Mouse (Mus musculus): Measurements from ENCODE around the gene Src. TPM values are rescaled to one million over a fixed set of nuclear protein-coding genes. Genes with fewer than 3 reads are reported as not detected.
A peak's percentile ranks its signal among the peaks of the same experiment; 100 is the strongest.

Gene Src
- polyA plus RNA-seq, 1 experiment from 2014 or later: 11.8 TPM

DNA sequence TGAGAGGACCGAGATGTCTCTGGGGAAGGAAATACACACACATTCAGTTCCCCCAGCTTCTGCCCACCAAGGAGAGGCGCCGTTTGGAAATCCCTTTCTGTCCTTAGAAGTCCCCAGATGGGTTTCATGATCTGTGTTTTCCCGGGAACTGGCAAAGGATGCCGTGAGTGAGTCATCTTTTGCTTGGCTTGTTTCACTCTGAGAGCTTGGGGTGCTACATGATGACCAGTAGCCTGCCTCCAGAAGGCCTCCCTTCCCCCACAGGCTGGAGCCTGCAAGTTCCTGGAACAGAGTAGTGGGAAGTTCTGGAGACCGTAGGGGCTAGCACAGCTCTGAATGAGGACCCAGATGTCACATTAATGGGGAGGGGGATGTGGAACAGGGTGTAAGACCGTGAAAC lies 10.6 kb upstream of the Src start:
- no peaks in the 10 kb centered on the region for H3K4me1 ChIP-seq (ENCODE audit: control insufficient read depth, insufficient read depth, low read length)
- H3K36me3 ChIP-seq (ENCODE audit: control insufficient read depth, insufficient read depth, low read length): no peaks in the 10 kb centered on the region
- H3K9ac ChIP-seq (ENCODE audit: low read depth, low read length): no peak overlapping the region
- 82% methylated on average over 7 of the region's 7 CpGs for WGBS
- no peak for ATAC-seq
- H3K9me3 ChIP-seq (ENCODE audit: control insufficient read depth, low read length): no peaks in the 10 kb centered on the region
- H3K27me3 ChIP-seq (replicated peaks; ENCODE audit: control insufficient read depth, insufficient read depth, low read length): no peaks in the 10 kb centered on the region
- no peak overlapping the region for H3K27ac ChIP-seq (ENCODE audit: low read length)
- H3K4me2 ChIP-seq (ENCODE audit: low read depth, low read length): no peak overlapping the region
- H3K4me3 ChIP-seq (ENCODE audit: low read length): no peak overlapping the region

DNA sequence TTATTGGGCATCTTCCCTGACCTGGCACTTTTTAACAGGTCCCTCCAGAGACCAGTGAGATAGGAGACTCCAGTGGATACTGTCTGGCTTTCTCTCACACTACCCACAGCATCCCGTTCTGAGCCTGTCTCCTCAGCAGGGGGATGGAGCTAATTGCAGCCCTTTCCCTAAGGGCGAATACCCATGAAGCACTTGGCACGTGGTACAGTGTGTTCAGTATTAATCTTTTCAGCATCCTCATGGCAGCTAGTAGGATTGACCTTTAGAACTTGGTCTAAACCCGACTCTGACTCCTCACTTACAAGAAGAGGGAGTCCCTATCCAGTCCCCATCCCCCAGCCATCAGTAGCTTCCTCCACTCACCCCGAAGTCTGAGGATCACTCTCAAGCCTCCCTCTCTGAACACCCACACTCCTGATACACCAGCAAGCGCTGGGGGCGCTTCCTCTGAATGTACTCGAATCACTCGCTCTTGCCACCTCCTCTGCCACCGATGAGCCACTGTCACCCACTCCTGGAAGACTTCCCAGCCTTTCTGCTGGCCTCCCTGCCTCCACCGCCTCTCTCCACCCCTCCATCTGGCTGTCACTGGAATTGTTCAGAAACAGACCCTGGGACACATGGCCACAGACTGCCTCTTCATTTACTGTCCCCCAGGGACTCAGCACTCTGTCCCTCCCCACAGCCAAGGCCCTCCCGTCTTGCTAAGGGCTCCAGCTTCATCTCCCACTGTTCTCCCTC lies 8.3 kb upstream of the Src start:
- no peak overlapping the region for H3K9ac ChIP-seq (ENCODE audit: low read depth, low read length)
- H3K36me3 ChIP-seq (ENCODE audit: control insufficient read depth, insufficient read depth, low read length): no peaks in the 10 kb centered on the region
- H3K4me2 ChIP-seq (ENCODE audit: low read depth, low read length): no peak overlapping the region
- no peaks in the 10 kb centered on the region for H3K9me3 ChIP-seq (ENCODE audit: control insufficient read depth, low read length)
- WGBS: 70% methylated on average over 12 of the region's 12 CpGs
- H3K4me1 ChIP-seq (ENCODE audit: control insufficient read depth, insufficient read depth, low read length): 0 out of 2 replicates have a peak, but pooled peaks cover 3% of the 10 kb centered on the region
- H3K27me3 ChIP-seq (replicated peaks; ENCODE audit: control insufficient read depth, insufficient read depth, low read length): no peaks in the 10 kb centered on the region
- ATAC-seq: no peak
- H3K27ac ChIP-seq (ENCODE audit: low read length): no peak overlapping the region
- H3K4me3 ChIP-seq (ENCODE audit: low read length): no peak overlapping the region

DNA sequence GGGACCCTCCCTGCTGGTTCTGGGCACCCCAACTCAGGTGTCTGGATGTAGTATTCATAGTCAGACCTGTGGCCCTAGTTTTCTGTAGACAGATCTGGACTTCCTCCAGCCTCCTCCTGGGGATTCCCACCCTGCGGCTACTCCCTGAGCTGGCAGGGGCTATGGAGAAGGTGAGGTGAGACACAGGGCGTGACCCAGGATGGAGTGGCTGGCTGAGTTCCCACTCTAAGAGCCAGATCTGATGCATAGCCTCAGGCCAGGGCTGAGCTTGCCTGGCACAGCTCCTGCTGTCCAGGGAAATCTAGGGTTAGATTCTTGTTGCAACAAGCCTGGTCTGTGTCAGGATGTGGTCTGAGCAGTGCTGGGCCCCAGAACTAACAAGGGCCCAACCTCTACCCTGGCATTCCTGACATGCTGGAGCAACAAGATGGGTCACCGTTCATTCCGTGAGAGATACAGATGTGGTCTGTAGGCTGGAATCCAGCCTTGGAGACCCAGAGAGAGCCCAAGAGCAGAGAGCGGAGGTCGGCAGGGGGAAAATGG lies 7.0 kb upstream of the Src start:
- H3K9me3 ChIP-seq (ENCODE audit: control insufficient read depth, low read length): no peaks in the 10 kb centered on the region
- no peaks in the 10 kb centered on the region for H3K36me3 ChIP-seq (ENCODE audit: control insufficient read depth, insufficient read depth, low read length)
- no peak overlapping the region for H3K4me3 ChIP-seq (ENCODE audit: low read length)
- no peak overlapping the region for H3K4me2 ChIP-seq (ENCODE audit: low read depth, low read length)
- WGBS: 87% methylated on average over 6 of the region's 6 CpGs
- no peak overlapping the region for H3K27ac ChIP-seq (ENCODE audit: low read length)
- no peaks in the 10 kb centered on the region for H3K27me3 ChIP-seq (replicated peaks; ENCODE audit: control insufficient read depth, insufficient read depth, low read length)
- 0 out of 2 replicates have a peak, but pooled peaks cover 3% of the 10 kb centered on the region for H3K4me1 ChIP-seq (ENCODE audit: control insufficient read depth, insufficient read depth, low read length)
- no peak for ATAC-seq
- no peak overlapping the region for H3K9ac ChIP-seq (ENCODE audit: low read depth, low read length)

DNA sequence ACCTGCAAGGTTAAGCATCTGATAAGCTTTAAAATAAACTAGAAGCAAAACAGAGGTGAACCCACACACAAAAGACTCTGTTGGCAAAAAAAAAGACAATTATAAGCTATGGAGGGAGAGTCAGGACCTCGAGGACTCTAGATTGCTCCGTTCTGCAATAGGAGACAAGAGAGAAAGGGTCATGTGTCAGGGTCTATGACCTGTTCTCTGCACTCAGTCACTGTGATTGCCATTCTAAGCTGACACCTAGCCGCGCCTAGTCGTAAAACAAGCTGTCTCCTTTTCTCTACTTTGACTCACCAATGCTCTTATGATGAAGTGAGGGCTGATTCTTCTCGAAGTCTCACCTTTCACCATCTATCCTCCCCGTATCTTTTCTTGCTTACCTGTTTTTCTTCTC lies 5.7 kb upstream of the Src start:
- peaks cover 8% of the 10 kb centered on the region for H3K4me1 ChIP-seq (ENCODE audit: control insufficient read depth, insufficient read depth, low read length)
- H3K4me3 ChIP-seq (ENCODE audit: low read length): no peak overlapping the region
- WGBS: 48% methylated on average over 7 of the region's 7 CpGs
- no peaks in the 10 kb centered on the region for H3K27me3 ChIP-seq (replicated peaks; ENCODE audit: control insufficient read depth, insufficient read depth, low read length)
- H3K36me3 ChIP-seq (ENCODE audit: control insufficient read depth, insufficient read depth, low read length): no peaks in the 10 kb centered on the region
- H3K9me3 ChIP-seq (ENCODE audit: control insufficient read depth, low read length): no peaks in the 10 kb centered on the region
- ATAC-seq: peak; percentile 71
- H3K27ac ChIP-seq (ENCODE audit: low read length): no peak overlapping the region
- H3K4me2 ChIP-seq (ENCODE audit: low read depth, low read length): no peak overlapping the region
- no peak overlapping the region for H3K9ac ChIP-seq (ENCODE audit: low read depth, low read length)

- Histone ChIP-seq H3K4me3 (ENCODE audit: low read length) (no peak overlapping the region), H3K9ac (ENCODE audit: low read depth, low read length) (no peak overlapping the region), H3K4me1 (ENCODE audit: control insufficient read depth, insufficient read depth, low read length) (peaks cover 36% of the 10 kb centered on the region), H3K9me3 (ENCODE audit: control insufficient read depth, low read length) (no peaks in the 10 kb centered on the region), H3K36me3 (ENCODE audit: control insufficient read depth, insufficient read depth, low read length) (no peaks in the 10 kb centered on the region), H3K27me3 (replicated peaks; ENCODE audit: control insufficient read depth, insufficient read depth, low read length) (no peaks in the 10 kb centered on the region), H3K27ac (ENCODE audit: low read length) (no peak overlapping the region; the same call in 1 of the 2 replicates), H3K4me2 (ENCODE audit: low read depth, low read length) (no peak overlapping the region)
- ATAC-seq: no peak
- WGBS: 66% methylated on average over 6 of the region's 6 CpGs
Observed at GRCm38 (mm10) chr2:157417229-157417628, 1.0 kb upstream of the Src start.

DNA sequence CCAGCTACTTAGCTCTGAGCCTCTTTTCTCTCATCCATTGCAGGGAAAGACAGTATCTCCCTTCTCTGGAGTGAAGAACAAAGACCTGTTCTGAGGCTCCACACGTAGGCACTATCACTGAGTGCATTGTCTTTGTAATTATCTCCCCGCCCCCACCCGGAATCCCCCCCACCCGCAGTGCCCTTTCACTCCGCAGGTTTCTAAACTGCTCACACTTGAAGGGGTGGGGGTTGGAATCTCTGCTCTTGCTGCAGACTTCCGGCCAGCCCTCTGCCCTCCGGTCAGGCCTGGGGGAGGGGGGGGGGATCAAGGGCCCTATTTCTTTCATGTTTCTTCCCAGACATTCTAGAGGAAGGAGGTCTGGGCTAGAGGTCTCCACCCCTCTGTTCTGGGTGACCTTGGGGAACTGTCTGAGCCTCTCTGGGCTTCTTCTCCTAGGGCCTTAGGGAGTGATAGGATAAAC lies 396 bp downstream of the Src start:
- peak; percentile 1; the same call in 1 of the 2 replicates for ATAC-seq

GRCm38 (mm10) chr2:157419506-157419905 lies 1.3 kb downstream of the Src start:
- Histone ChIP-seq H3K27me3 (replicated peaks; ENCODE audit: control insufficient read depth, insufficient read depth, low read length) (no peaks in the 10 kb centered on the region), H3K36me3 (ENCODE audit: control insufficient read depth, insufficient read depth, low read length) (no peaks in the 10 kb centered on the region), H3K9me3 (ENCODE audit: control insufficient read depth, low read length) (no peaks in the 10 kb centered on the region), H3K27ac (ENCODE audit: low read length) (no peak overlapping the region), H3K4me1 (ENCODE audit: control insufficient read depth, insufficient read depth, low read length) (peaks cover 46% of the 10 kb centered on the region), H3K4me2 (ENCODE audit: low read depth, low read length) (no peak overlapping the region), H3K4me3 (ENCODE audit: low read length) (no peak overlapping the region), H3K9ac (ENCODE audit: low read depth, low read length) (0 out of 2 replicates have a peak overlapping the region, but pooled peaks have one; percentile 55)
- no peak for ATAC-seq

More for the DNA sequence above, 396 bp downstream of the Src start:
- Histone ChIP-seq H3K4me2 (ENCODE audit: low read depth, low read length) (peak overlapping the region; percentile 42), H3K4me1 (ENCODE audit: control insufficient read depth, insufficient read depth, low read length) (peaks cover 46% of the 10 kb centered on the region), H3K27me3 (replicated peaks; ENCODE audit: control insufficient read depth, insufficient read depth, low read length) (no peaks in the 10 kb centered on the region), H3K4me3 (ENCODE audit: low read length) (peak overlapping the region; percentile 3; the same call in 1 of the 2 replicates), H3K9ac (ENCODE audit: low read depth, low read length) (peak overlapping the region; percentile 55), H3K27ac (ENCODE audit: low read length) (peak overlapping the region; percentile 23), H3K9me3 (ENCODE audit: control insufficient read depth, low read length) (no peaks in the 10 kb centered on the region), H3K36me3 (ENCODE audit: control insufficient read depth, insufficient read depth, low read length) (no peaks in the 10 kb centered on the region)
- 5% methylated on average over 7 of the region's 7 CpGs for WGBS

DNA sequence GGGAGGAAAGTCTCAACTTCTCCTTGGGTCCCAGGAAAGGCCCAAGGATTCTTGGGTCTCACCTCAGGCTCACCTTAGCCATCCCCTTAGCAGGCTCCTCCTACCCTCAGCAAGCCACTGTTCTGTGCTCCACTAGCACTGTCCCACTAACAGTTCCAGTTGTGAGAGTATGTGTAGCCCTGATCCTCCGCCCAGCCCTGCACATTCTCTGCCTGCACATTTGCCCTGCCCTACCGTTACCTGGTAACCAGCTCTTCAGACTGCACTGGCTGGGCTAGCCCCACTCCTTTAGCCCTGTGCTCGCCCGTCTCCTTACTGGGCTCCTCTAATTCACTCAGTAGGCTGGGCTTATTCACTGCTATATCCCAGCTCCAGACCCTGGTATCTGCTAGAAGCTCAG lies 2.2 kb downstream of the Src start:
- Histone ChIP-seq H3K4me3 (ENCODE audit: low read length) (no peak overlapping the region), H3K4me1 (ENCODE audit: control insufficient read depth, insufficient read depth, low read length) (peaks cover 53% of the 10 kb centered on the region), H3K9me3 (ENCODE audit: control insufficient read depth, low read length) (no peaks in the 10 kb centered on the region), H3K4me2 (ENCODE audit: low read depth, low read length) (no peak overlapping the region), H3K36me3 (ENCODE audit: control insufficient read depth, insufficient read depth, low read length) (no peaks in the 10 kb centered on the region), H3K27ac (ENCODE audit: low read length) (no peak overlapping the region), H3K9ac (ENCODE audit: low read depth, low read length) (no peak overlapping the region), H3K27me3 (replicated peaks; ENCODE audit: control insufficient read depth, insufficient read depth, low read length) (no peaks in the 10 kb centered on the region)
- 83% methylated on average over 4 of the region's 4 CpGs for WGBS
- ATAC-seq: no peak; the same call in 1 of the 2 replicates

GRCm38 (mm10) chr2:157422062-157422655 lies 3.9 kb downstream of the Src start:
- 56% methylated on average over 11 of the region's 11 CpGs for WGBS
- Histone ChIP-seq H3K4me3 (ENCODE audit: low read length) (no peak overlapping the region), H3K27ac (ENCODE audit: low read length) (peak overlapping the region; percentile 98), H3K9ac (ENCODE audit: low read depth, low read length) (peak overlapping the region; percentile 93), H3K4me2 (ENCODE audit: low read depth, low read length) (no peak overlapping the region), H3K27me3 (replicated peaks; ENCODE audit: control insufficient read depth, insufficient read depth, low read length) (no peaks in the 10 kb centered on the region), H3K4me1 (ENCODE audit: control insufficient read depth, insufficient read depth, low read length) (peaks cover 70% of the 10 kb centered on the region), H3K9me3 (ENCODE audit: control insufficient read depth, low read length) (no peaks in the 10 kb centered on the region), H3K36me3 (ENCODE audit: control insufficient read depth, insufficient read depth, low read length) (no peaks in the 10 kb centered on the region)
- no peak for ATAC-seq
